Mouse (Mus musculus) 3T3-L1 (cell line): Measurements from ENCODE around the gene Arhgap1.

ENCODE experiments used
- DNase-seq: peaks from one replicate; pipeline ENCODE4 v3.0.0-alpha.2; 2015; ENCODE audit warnings: low read depth, low spot score

Gene Arhgap1

DNA sequence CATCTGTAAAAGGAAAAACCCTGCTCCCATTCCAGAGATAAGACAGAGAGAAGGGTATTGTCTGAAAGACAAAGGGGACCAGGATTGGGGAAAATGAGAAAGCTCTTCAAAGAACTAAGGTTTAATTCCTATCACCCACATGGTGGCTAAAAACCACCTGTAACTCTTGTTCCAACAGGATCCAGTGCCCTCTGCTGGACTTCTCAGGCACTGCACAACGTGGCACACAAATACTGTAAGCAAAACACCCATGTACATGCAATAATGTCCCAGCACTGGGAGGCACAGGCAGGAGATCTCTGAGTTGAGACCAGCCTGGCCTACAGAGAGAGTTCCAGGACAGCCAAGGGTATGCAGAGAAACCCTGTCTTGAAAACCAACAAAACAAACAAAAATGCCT is 2.9 kb upstream of the Arhgap1 start:
- DNase-seq: peak; percentile 88

DNA sequence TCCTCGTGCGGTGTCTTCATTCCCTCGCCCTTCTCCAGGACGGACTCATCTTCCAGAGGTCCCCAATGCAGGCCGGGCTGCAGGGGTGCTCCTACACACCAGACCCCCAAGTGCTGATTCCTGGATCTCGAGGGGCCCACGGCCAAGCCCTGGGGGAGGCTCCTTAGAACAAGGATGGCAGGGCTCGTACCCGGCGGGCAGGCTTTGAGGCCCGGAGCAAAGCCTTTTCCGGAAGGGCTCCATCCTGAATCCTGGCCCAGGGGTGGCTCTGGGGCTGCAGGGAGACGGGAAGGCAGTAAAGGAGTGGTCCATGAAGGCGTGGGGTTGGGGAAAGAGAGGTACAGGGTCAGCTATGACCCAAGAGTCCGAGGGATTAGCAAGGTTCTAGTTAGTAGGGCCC is 508 bp upstream of the Arhgap1 start:
- DNase-seq: no peak

DNA sequence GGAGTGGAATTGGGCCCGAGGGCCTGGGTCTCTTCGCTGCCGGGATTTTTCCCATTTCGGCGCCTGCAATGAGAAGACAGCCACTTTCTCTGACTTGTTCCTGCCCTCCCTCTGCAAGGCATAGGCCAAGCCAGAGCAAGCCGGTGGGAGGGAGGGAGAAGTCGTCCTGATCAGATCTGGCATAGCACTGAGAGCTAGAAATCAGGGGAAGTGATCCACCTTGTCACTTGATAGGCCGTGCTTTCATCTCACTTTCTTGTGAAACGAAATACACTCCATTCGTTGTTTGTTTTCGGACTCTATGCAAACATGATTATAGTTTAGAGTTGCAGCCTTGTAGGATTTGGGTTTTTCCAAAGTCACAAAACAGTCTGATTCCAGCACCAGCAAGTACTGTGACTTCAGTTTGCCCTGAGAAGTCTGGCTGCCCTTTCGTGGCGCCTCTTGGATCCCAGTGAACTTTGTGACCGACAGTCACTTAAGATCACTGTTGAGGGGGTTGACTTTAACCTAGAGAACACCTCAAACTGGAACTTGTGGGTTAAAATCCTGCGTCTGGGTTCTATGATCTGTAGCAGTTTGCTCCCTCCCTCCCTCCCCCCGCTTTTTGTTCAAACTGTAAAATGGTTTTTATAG is 818 bp downstream of the Arhgap1 start:
- DNase-seq: no peak

DNA sequence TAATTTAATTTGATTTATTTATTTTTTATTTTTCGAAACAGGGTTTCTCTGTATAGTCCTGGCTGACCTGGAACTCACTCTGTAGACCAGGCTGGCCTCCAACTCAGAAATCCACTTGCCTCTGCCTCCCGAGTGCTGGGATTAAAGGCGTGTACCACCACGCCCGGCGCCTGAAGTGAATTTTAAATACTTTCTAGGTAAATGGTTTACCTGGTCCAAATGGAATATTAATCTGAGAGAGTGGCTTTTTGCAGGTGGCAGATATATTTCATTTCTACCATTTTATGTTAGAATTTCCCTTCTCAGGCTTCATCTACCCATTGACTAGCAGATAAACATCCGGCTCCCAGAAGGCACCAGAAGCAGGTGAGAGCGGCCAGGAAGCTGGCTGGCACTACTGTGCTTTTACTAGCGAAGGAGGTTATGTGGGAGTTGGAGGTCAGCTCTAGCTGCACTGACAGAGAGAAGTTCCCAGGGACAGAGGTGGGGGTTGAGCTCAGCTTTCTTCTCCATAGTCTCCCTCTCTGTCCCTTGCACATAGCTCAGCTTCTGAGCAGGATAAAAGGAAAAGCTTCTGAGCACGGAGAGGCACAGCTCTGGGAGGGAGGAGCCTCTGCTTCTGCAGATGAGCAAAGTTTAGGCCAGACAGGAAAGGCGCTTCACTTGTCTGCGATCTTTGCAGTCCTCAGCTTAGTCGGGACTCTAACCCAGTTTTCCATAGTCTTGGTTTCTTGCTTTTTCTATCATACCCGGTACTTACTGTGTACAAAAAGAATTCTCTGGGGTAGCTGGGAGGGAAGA is 2.0 kb downstream of the Arhgap1 start:
- no peak for DNase-seq

DNA sequence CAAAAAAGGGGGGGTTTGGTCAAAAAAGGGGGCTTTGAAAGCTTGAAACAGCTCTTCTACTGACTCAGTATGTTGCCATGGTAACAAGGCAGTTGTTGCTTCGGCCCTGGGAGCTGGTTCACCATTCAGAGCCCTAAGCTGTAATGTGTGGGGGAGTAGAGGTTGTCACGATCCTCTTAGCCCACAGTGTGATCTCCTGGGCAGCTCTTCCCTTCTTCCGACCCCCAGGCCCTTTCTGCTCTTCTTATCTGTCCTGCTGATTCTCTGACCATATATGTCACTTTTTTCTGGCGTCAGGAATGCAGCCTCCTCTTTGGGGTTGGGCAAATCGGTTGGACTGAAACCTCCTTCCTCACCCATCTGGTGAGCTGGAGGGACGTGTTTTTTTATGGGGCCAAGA is 3.2 kb downstream of the Arhgap1 start:
- DNase-seq: peak; percentile 32

DNA sequence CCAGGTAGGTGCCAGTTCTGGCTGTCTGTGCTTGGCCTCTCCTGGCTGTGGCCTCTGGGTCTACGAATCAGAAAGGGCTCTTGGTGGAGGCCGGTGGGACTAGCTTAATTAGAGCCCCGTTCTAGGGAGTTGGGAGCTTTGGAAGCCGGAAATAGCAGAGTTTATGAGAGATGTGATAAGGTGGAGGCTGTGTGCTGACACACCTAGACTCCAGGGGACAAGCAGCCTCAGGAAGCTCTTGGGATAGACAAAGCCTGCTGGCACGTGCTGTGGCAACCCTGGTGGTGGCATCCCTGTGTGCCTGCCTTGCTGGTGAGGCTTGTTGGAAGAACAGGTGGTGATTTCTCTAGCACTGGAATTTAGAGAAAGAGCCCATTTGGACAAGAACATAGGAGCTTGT is 5.7 kb downstream of the Arhgap1 start:
- no peak for DNase-seq

DNA sequence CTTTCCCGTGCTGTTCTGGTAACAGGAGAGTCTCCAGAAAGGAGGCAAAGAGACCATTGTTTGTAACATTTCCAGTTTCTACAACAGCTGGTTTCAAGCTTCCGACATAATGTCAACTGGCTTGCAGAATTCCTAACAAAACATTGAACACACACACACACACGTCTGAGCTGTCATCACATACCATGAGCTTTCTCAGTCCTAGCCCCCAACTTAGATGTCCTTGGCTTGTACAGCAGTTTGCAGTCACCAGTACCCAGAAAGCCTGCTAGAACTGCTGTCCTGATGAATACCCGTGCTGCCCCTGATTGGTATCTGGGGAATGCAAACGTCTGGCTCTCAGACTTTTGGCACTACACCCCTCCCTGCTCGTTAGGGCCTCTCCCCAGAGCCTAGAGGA is 6.2 kb downstream of the Arhgap1 start:
- DNase-seq: no peak

DNA sequence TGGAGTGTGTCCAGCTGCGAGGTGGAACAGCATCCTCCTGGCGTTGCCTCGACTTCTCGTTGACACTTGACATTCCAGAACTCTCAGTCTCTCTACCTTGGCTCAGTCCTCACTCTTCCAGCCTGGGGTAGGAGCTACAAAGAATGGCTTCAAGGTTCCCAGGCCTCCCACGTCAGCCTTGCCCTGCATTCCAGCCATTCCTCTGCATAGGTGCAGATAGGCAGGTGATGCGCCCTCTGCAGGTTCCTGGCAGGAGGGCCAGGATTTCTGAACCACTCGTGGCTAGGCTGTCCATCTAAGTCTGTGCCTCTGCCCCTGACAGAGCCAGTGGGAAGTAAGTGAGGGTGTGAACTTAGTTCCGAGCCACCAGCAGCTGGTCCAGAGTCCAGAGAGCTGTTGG is 7.1 kb downstream of the Arhgap1 start:
- DNase-seq: no peak

DNA sequence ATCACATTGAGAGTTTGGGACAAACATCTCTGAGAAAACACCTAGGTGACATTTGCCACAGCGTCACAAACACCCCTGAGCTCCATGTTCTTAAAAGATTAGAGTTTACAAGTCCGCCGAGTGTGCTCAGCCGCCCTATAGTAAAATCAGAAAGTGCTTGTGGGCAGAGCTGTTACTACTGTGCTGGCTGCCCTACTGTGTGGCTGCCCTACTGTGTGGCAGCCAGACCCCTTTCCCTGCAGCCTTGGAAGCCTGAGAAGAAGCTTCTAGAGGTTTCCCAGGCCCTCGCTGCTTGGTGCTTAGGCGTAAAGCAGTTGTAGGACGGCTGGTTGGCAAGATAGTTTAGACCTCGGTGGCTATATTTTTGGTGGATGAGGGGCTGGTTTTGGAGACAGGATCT is 10.0 kb downstream of the Arhgap1 start:
- DNase-seq: no peak

DNA sequence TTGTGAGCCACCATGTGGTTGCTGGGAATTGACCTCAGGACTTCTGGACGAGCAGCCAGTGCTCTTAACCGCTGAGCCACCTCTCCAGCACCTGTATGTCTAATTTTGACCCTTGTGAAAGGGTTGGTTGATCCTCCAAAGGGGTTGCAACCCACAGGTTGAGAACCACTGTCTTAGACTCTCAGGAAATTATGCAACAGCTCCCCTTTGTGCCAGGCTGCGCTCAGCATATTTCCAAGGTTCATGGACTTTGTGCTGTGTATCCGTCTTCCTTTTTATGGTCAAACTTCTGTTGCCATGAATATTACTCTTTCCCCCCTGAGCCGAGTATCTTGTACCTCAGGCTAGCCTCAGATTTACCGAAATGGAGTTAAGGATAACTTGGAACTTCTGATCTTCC is 11.3 kb downstream of the Arhgap1 start:
- no peak for DNase-seq

DNA sequence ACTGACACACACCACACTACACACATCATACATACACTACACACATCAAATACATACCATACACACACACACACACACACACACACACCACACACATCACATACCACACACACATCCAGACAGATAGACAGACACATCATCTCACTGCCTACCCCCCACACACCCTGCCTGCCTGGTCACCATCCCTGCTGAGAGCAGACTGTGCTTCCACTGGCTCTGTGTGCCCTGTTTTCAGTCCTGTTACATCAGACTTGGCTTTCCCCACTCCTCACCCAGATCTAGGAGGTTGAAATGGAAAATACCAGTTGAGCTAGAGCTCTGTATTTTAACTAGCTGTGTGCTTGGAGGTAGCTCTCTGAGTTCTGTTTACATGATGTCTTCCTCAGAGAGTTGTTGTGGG is 15.1 kb downstream of the Arhgap1 start:
- DNase-seq: peak; percentile 30

DNA sequence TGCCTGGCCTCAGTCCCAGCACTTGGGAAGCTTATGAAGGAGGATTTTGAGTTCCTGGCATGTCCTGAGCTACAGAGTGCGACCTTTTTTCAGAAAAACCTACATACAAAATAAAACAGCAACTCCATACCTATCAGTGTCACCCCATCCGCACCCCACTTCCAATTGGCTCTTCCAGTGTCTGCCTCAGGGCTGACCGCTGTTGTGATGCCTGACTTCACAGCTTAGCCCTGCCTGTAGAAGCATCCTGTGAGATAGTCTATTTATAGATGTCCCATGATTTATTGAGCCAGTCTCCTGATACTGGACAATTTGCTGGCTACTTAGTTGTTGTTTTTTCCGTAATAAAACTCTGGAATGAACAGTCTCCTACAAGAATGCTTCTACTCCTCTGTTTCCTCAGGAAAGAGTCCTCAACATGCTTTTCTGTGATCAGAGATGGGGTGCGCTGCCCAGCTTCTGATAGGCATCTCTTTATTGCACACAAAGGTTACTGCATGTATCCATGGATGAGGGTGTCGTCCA is 16.8 kb downstream of the Arhgap1 start:
- no peak for DNase-seq

DNA sequence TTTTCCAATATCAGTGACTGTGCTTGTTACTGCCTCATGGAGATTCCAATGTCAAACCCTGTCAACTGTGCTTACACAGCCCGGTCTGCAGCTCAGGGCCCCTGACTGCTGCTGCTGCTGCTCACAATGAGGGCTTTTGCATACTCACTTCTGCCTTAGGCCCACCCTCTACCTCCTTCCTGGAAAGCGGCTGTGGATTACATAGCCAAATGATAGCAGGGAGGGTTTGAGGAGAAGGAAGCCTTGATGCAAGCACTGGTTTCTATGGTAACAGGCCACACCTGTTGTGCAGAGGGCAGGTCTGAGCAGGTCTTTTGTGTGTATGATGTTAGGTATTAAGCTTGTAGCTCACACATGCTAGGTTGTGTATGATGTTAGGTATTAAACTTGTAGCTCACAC is 18.1 kb downstream of the Arhgap1 start:
- no peak for DNase-seq

DNA sequence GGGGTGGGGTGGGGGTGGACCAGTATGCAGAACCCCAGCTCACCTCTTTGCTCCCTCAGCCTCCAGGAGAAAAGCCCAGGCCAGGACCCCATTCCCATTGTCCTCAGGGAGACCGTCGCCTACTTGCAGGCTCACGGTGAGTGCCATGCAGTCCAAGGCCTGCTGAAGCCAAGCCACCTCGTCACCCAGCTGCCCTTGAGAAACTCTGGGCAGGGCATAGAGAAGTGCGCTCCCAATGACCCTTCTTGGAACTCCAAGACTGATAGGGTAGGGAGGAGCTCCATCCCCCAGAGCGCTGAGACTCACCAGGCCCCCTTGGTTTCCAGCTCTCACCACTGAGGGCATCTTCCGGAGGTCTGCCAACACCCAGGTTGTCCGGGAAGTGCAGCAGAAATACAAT is 19.7 kb downstream of the Arhgap1 start:
- DNase-seq: no peak

DNA sequence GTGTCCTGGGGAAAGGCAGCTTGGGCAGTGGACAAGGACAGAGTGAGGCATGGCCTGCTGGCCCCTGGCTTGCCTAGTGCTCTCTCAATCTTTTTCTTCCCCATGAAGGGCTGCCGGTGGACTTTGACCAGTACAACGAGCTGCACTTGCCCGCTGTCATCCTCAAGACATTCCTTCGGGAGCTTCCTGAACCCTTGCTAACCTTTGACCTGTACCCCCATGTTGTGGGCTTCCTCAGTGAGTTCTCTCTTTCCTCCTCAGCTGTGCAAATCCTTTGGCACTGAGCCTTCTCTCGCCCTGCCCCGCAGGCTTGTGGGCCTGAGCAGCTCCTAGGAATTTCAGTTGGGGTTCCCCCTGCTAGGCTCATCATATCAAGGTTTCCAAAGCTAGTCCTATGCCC is 20.4 kb downstream of the Arhgap1 start:
- no peak for DNase-seq

DNA sequence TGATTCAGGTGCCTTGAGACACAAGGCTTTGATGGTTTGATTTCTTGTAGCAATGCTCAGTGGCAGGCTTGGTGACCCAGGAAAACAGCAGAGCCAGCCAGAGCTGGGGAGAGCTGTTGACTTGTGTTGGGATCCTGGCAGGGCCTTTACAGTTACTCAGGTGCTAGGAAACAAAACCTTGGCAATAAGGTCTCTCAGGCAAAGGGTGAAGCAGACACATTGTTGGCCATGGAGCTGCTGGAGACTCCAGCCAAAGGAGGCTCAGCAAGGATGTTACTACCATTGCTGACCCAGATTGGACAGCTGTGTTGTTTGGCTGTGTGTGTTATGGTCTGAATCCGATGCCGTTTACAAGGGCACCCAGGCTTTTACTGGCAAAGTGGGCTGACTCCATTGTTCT is 23.9 kb downstream of the Arhgap1 start:
- no peak for DNase-seq

DNA sequence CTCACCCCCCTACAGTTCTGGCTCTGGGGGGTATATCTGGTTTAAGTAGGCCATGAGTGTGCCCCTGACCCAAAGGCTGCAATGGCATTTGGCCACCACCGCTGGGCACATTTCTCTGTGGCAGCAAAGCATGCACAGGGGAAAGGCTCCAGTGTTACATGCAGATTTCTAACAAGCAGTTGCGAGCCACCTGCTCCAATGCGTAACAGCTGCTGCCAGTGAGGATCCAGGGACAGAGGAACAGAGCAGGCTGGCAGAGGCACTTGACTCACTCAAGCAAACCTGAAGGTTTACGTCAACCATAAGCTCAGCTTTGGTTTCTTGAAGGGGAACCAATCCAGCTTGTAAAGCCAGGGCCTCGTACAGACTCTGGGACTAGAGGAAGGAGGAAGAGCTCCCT is 25.2 kb downstream of the Arhgap1 start:
- DNase-seq: no peak

DNA sequence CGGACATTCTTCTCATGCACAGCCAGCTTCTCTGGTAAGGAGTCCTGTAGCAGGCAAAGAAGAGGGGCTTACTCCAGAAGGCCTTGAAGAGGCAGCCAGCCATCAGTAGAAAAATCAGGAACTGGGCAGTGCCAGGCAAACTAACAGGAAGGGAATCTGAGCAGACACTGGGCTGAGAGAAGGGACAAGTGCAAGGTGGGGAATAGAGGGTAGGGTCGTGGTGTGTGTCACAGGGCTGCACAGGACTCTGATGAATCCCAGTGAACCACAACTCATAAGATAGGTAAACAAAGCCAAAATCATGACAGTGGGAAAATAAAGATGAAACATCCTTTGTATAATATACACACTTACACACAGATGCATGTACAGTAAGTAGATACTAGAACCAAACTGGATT is 26.8 kb downstream of the Arhgap1 start:
- DNase-seq: no peak

DNA sequence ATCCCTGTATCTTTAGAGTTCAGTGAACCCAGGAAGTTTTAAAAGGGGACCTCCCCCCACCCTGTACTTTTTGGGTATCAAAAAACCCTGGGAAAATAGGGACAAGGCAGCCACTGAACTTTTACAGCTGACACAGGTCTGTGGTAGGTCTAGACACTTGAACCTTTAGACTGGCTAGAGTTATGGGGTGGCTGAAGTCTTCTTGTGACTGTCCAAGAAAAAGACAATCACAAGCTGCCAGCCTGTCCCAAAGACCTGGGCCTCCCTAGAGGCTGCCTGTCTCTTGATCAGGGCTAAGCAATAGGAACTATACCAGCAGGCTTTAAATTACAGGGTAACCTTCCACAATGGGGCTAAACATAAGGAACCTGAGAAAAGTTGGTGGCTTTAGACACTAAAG is 27.3 kb downstream of the Arhgap1 start:
- no peak for DNase-seq

DNA sequence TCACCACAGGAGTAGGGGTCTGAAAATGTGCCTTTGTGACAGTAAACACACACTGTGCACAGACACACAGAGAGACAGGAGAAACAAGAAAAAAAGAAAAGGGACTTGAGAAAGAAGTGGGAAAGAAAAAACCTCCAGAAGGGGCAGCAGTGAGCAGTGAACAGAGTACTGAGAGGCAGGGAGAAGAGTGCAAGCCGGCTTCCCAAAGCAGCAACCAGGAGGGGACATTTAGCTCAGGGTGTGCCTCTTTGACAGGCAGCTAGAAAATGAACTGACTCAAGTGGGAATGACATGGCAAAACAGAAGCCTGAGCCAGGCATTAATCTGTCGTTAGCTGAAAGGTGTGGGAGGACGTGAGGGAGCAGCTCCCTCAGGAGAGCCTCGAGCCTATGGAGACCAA is 33.2 kb downstream of the Arhgap1 start:
- peak; percentile 84 for DNase-seq

DNA sequence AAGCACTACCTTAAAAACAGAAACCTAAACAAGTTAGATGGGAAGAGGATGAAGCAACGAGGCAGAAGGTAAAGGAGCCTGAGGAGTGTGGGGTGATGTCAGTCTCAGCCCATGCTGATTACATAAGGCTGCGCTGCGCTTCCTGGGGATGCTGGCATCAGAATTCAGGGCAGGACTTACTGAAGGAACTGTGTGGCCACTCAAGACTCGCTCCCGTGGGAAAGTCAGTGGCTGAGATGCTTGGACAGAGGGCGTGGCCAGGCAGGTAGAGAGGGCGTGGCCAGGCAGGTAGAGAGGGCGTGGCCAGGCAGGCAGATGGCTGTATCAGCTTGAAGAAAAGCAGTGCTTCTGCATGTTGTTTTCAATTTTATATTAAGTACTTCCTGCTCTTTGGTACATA is 34.3 kb downstream of the Arhgap1 start:
- DNase-seq: no peak

DNA sequence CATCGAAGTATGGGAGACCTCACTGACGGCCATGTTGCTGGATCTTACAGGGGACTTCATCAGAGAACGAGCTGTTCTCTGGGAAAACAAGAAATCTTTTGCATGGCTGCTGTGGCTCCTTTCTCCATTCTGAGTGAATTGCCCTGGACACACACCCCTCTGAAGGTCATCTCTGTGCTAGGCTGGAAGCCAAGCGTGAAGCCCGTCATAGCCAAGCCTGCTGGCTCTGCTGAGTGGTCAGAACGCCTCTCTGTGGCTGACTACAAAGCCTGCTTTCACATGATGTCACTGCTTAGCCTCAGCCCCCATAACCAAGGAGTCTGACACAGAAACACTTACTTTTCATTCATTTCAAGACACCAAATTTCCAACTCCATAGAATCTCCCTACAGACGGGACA is 39.8 kb downstream of the Arhgap1 start:
- DNase-seq: no peak
